Mouse (Mus musculus) kidney, postnatal 14 days (tissue): ENCODE measurements around the gene Gm17402.
A peak's percentile ranks its signal among the peaks of the same experiment; 100 is the strongest.

Experiments used
- DNase-seq: peaks from one replicate; pipeline ENCODE4 v3.0.0; 2022; ENCODE audit warnings: mixed read lengths

The Gm17402 gene

GRCm38 (mm10) chr3:67375063-67375462, at the start of gene Gm17402:
Gm17402 (minus strand) TSS chr3:67375163.
- DNase-seq = no peak

- DNase-seq = no peak
Measured at GRCm38 (mm10) chr3:67378215-67378614, 3.3 kb upstream of the Gm17402 start.

GRCm38 (mm10) chr3:67374360-67374778, 594 bp downstream of the Gm17402 start:
- DNase-seq = no peak

GRCm38 (mm10) chr3:67373872-67374271, 1.1 kb downstream of the Gm17402 start, which contains the start of gene Mlf1:
Mlf1 (plus strand) TSS chr3:67374097.
- peak; percentile 91 for DNase-seq

GRCm38 (mm10) chr3:67372781-67373180, 2.2 kb downstream of the Gm17402 start:
- DNase-seq = no peak

- no peak for DNase-seq
Measured at GRCm38 (mm10) chr3:67372194-67372593, 2.8 kb downstream of the Gm17402 start.

GRCm38 (mm10) chr3:67369407-67370079, 5.4 kb downstream of the Gm17402 start:
- DNase-seq = no peak

- DNase-seq = no peak
Measured at GRCm38 (mm10) chr3:67367481-67367880, 7.5 kb downstream of the Gm17402 start.

- no peak for DNase-seq
Measured at GRCm38 (mm10) chr3:67366087-67366892, 8.7 kb downstream of the Gm17402 start.

GRCm38 (mm10) chr3:67358376-67358775, 16.6 kb downstream of the Gm17402 start:
- no peak for DNase-seq

- DNase-seq = no peak
Measured at GRCm38 (mm10) chr3:67352763-67353149, 22.2 kb downstream of the Gm17402 start.

- peak; percentile 25 for DNase-seq
Measured at GRCm38 (mm10) chr3:67352128-67352762, 22.7 kb downstream of the Gm17402 start.

- DNase-seq = no peak
Measured at GRCm38 (mm10) chr3:67351406-67352127, 23.4 kb downstream of the Gm17402 start.

GRCm38 (mm10) chr3:67346674-67347073, 28.3 kb downstream of the Gm17402 start:
- no peak for DNase-seq

GRCm38 (mm10) chr3:67344599-67344998, 30.4 kb downstream of the Gm17402 start:
- DNase-seq = peak; percentile 55

- no peak for DNase-seq
Measured at GRCm38 (mm10) chr3:67343004-67343662, 31.8 kb downstream of the Gm17402 start.

GRCm38 (mm10) chr3:67340921-67341320, 34.0 kb downstream of the Gm17402 start:
- DNase-seq = no peak

- DNase-seq = no peak
Measured at GRCm38 (mm10) chr3:67339558-67339957, 35.4 kb downstream of the Gm17402 start.

GRCm38 (mm10) chr3:67322422-67322821, 52.5 kb downstream of the Gm17402 start:
- DNase-seq = no peak
